Mouse (Mus musculus) cerebellum, postnatal 4 days (tissue): Measurements from ENCODE around the gene Kcnj9.

Source experiments
- DNase-seq, 2 experiments: peaks; one replicate each; pipeline ENCODE4 v3.0.0; 2022; ENCODE audit warnings: low spot score in 2 of 2, mixed read lengths in 1 of 2

The Kcnj9 gene

GRCm38 (mm10) chr1:172312768-172313561 lies 16.2 kb downstream of the Kcnj9 start:
- DNase-seq: peak in 1 of 2 experiments; percentile 31

DNA sequence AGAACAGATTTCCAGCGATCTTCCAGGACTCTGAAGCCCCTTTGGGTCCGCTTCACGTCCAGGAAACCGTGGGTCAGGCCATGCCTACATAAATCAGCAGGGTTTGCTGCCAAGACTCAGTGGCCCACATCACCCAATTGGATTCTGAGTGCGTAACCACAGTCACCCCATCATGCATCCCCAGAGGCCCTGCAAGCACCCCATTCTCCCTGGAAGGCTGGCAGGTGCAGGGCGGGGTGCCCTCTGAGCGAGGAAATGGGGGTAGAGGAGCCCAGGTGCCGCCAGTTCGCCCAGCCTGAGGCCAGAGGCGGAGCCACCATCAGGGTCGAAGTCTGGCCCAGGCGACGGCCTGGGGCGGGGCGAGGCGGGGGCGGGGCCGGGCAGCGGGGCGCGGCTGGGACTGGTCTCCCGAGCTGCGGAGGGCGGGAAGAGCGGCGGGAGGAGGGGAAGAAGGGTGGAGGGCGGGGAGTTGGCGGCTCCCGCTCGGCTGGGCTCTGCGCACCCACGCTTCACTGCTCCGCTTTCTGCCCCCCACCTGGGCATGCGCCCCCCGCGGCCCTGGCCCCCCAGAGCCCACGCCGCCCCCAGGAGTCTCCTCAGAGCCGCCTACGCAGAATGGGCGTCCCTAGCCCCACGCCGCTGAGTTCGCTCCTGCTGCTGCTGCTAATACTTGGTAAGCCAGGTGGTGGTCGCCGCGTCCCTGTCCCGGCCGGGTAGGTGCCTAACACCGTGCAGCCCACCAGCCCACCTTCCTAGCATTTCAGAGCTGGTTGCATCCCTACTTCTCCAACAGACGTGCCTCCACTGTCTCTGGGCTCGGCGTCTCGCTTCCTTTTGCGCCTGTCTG lies 17.0 kb downstream of the Kcnj9 start:
- DNase-seq: peak; percentile 57 to 84

- no peak for DNase-seq
Measured at GRCm38 (mm10) chr1:172311248-172311906, 17.7 kb downstream of the Kcnj9 start.

GRCm38 (mm10) chr1:172309699-172310398 lies 19.3 kb downstream of the Kcnj9 start:
- peak; percentile 90 to 95 for DNase-seq

DNA sequence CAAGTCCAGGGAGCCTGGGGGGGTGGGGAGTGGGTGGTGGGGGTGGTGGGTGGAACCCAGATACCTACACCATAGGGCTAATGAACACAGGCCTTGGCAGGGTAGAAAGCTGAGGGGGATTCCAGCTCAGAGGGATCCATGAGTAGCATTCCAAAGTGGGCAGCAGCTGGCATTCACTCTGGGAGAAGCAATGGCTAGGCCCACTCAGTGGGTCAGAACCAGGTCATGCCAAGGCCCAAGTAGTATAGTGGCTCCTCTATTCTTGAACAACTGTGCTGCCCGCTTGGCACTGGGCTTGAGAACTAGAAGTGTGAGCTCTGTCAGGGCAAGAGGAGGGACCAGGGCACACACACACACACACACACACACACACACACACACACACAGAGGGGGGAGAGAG lies 20.7 kb downstream of the Kcnj9 start:
- no peak for DNase-seq

- no peak for DNase-seq
Measured at GRCm38 (mm10) chr1:172307936-172308335, 21.2 kb downstream of the Kcnj9 start.

DNA sequence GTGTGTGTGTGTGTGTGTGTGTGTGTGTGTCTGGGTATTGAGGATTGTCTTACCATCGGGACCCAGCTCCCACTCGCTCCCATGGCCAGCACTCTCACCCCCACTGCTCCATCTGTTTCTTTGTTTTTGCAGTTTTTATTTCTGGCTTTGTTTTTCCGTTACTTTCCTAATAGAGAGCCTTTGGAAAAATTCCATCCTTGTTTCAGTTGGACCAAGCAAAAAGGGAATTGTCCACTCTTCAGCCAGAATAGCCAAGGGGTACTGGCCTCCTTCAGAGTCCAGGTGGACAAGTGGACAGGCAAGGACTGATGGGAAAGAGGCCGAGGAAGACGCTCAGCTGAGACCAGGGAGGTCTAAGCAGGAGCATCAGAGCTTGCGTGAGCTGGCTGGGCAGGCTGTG lies 22.2 kb downstream of the Kcnj9 start:
- no peak for DNase-seq

GRCm38 (mm10) chr1:172306196-172306595 lies 22.9 kb downstream of the Kcnj9 start:
- no peak for DNase-seq

GRCm38 (mm10) chr1:172305635-172306034 lies 23.5 kb downstream of the Kcnj9 start:
- DNase-seq: no peak

DNA sequence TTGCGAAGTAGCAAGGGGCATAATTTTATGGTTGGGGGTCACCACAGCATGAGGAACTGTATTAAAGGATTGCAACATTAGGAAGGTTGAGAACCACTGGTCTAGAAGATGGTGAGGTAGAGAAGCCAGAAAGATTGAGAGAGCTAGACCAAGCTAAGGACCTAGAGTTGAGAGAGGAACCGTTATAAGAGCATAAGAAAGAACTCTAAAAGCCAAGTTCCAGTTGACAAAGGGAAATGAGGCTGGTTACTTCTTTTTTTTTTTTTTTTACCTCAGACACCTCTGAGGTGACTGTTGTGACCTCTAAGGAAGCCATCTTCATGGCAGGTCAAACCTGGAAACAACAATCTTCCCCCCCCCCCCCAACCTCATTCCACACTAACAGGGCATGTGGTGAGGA lies 24.0 kb downstream of the Kcnj9 start:
- DNase-seq: no peak

DNA sequence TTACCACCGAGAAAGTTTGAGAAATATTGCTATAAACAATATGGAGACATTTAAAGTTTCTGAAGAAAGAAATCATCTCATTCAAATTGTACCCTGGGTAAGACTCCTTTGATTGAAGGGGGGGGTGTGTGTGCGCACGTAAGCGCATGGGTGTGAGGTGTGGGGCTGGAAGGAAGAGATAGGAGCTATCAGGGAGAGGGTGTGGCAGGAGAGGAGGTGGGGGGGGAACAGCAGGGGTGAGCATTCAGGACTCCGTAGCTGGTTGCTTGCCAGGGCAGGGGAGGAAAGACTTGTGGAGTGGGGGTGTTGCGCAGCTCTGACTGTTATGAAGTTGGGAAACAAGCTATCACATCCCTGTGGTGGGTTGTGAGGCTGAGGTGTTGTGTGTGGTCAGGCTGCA lies 24.7 kb downstream of the Kcnj9 start:
- no peak for DNase-seq

GRCm38 (mm10) chr1:172302851-172303250 lies 26.3 kb downstream of the Kcnj9 start:
- no peak for DNase-seq

GRCm38 (mm10) chr1:172302311-172302710 lies 26.8 kb downstream of the Kcnj9 start:
- DNase-seq: no peak

- no peak for DNase-seq
Measured at GRCm38 (mm10) chr1:172301180-172301579, 27.9 kb downstream of the Kcnj9 start.

GRCm38 (mm10) chr1:172300247-172300646 lies 28.9 kb downstream of the Kcnj9 start:
- no peak for DNase-seq

DNA sequence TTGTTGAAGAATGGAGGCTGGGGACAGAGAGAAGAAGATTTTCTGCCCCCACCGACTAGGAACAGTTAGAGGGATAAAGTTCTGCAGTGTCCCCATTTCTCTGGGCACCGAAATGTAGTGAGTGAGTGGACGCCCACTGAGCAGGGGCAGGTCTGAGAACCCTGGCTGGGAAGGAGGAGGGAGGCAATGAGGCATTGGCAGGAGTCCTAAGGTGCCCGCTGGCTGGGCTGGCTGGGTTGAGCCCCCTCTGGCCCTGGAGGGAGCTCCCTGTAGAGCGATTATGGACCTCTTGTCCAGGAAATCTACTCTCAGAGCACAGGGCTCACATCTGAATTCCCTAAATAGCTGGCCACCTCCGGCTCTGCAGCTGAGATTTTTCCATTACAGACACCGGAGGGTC lies 29.6 kb downstream of the Kcnj9 start:
- DNase-seq: no peak

GRCm38 (mm10) chr1:172297611-172298537 lies 31.2 kb downstream of the Kcnj9 start, which contains the start of gene Atp1a2:
Gene Atp1a2 (minus strand): TSS chr1:172298064.
- DNase-seq: no peak

GRCm38 (mm10) chr1:172296816-172297510 lies 32.2 kb downstream of the Kcnj9 start:
- DNase-seq: no peak

- peak in 1 of 2 experiments; percentile 59 for DNase-seq
Measured at GRCm38 (mm10) chr1:172295751-172296197, 33.3 kb downstream of the Kcnj9 start.

DNA sequence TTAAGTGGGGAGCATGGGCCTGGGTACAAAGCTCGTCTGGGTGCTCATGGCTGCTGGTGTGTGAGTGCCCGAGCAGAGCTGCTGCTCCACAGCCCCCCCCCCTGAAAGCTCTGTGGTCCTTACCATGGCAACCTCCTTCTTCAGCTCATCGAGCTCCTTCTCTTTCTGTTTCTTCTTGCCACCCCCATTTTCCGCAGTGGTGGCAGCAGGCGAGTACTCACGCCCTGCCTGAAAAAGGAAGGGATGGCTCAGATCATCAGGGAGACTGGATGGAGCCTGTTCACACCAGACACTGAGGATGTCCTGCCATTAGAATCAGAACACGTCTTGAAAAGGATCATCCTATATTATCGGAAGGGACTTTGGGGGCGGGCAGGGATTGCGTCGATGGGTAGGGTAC lies 35.7 kb downstream of the Kcnj9 start:
- DNase-seq: no peak
